Mouse (Mus musculus) heart, adult 2 months (tissue): ENCODE measurements around the gene Chrna9. TPM values are rescaled to one million over a fixed set of nuclear protein-coding genes. Genes with fewer than 3 reads are reported as not detected.

Source experiments
- DNase-seq, 2 experiments: peaks; one replicate each; pipeline ENCODE4 v3.0.0; 2021
- H3K27ac ChIP-seq: fragments of 200-600 bp; 2 replicates; pipeline ENCODE4 v1.8.1; 2022
- H3K27me3 ChIP-seq: fragments of 200-500 bp; 2 replicates; pipeline ENCODE4 v1.6.1; 2012; ENCODE audit warnings: mild to moderate bottlenecking, low read length, inconsistent platforms, mixed read lengths; ENCODE audit not compliant: control insufficient read depth, insufficient read depth
- H3K36me3 ChIP-seq: fragments of 200-500 bp; 2 replicates; pipeline ENCODE4 v1.6.1; 2012; ENCODE audit warnings: low read length, inconsistent platforms; ENCODE audit not compliant: control insufficient read depth, insufficient read depth
- H3K4me1 ChIP-seq: fragments of 200-500 bp; 2 replicates; pipeline ENCODE4 v1.6.1; 2011; ENCODE audit warnings: low read length; ENCODE audit not compliant: control insufficient read depth, insufficient read depth
- H3K4me3 ChIP-seq: fragments of 200-600 bp; 2 replicates; pipeline ENCODE4 v1.8.1; 2022
- H3K79me2 ChIP-seq: fragments of 200-500 bp; replicated peaks from 2 replicates; pipeline ENCODE4 v1.6.1; 2012; ENCODE audit warnings: mild to moderate bottlenecking, inconsistent platforms, low read length, moderate library complexity, mixed read lengths; ENCODE audit not compliant: control insufficient read depth, insufficient read depth
- H3K9ac ChIP-seq: fragments of 200-500 bp; 2 replicates; pipeline ENCODE4 v1.6.1; 2012; ENCODE audit warnings: low read depth, mild to moderate bottlenecking, control low read depth, inconsistent platforms, low read length, mixed read lengths
- CTCF ChIP-seq: fragments of 200-600 bp; IDR thresholded peaks from 2 replicates; pipeline ENCODE4 v1.8.1; 2022; ENCODE audit warnings: antibody characterized with exemption, mild to moderate bottlenecking, moderate library complexity
- EP300 ChIP-seq: fragments of 200-500 bp; IDR thresholded peaks from 2 replicates; pipeline ENCODE4 v1.6.1; 2011; ENCODE audit warnings: low read depth, low read length, control low read depth; ENCODE audit not compliant: insufficient read depth
- POLR2A ChIP-seq: fragments of 200-500 bp; IDR thresholded peaks from 2 replicates; pipeline ENCODE4 v1.6.1; 2011; ENCODE audit warnings: mild to moderate bottlenecking, low read depth, low read length, control low read depth; ENCODE audit not compliant: insufficient read depth
- WGBS: fragments of 180-500 bp; shearing (Covaris S2); methylation state at CpG from one replicate; pipeline ENCODE4 v1.1.7; 2018; 5-methylcytosine and 5-hydroxymethylcytosine counted together
- intact Hi-C: fragments of 180-260 bp; cut with DNase I; formaldehyde crosslinking; loops from one replicate; pipeline ENCODE4 v1.15.1; 2025
- polyA plus RNA-seq: library from polyadenylated mRNA; depleted of rRNA; stranded (reverse); fragments of >200 nt; gene quantifications from 2 replicates; pipeline ENCODE4 v1.2.3, GENCODE M21; 2012
- total RNA-seq, 2 experiments: library from RNA; stranded (reverse); gene quantifications; 2 replicates each; pipeline ENCODE4 v1.2.3; 2021

Chrna9 gene
- total and polyA plus RNA-seq, 3 experiments = 0.18 to 0.52 TPM; not detected in 1

DNA sequence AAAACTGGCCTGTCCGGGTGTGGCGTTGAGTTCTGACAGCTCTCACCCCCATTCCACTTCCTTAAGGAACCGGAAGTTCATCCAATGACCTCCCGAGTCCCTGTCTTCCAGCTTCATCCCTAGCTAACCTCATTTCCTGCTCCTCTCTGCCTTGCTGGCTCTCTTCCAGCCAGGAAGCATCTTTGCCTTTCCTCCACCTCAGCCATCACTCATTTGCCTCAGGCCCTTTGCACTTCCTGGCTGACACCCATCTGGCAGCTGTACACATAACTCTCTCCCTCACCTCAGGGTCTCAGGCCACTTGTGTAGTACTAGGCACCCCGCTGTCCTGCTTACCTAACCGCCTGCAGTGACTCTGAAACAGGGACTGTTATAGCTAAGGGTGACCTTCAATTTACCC lies 59.9 kb downstream of the Chrna9 start:
- Histone ChIP-seq H3K4me3 (no peak overlapping the region), H3K4me1 (no peaks in the 10 kb centered on the region), H3K36me3 (no peaks in the 10 kb centered on the region), H3K9ac (no peak overlapping the region), H3K79me2 (no peaks in the 10 kb centered on the region), H3K27me3 (no peaks in the 10 kb centered on the region), H3K27ac (no peak overlapping the region)
- DNase-seq = no peak
- TF ChIP-seq POLR2A (no peak), EP300 (no peak), CTCF (no peak)
- 49% methylated on average over 6 of the region's 6 CpGs for WGBS
- intact Hi-C loops = no loop called here

DNA sequence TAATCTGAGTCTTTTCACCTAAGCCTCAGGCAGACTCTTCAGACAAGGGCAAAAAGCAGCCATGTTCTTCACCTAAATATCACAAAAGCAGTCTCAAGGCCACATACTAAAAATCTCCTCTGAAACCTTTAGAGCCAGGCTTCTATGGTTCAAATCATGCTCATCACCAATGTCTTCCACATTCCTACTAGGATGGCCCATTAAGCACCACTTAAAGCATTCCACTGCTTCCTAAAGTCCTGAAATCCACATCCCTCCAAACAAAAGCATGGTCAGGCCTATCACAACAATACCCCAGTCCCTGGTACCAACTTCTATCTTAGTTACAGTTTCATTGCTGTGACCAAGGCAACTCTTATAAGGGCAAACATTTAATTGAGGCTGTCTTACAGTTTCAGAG lies 63.1 kb downstream of the Chrna9 start:
- intact Hi-C loops = no loop called here
- DNase-seq = no peak
- H3K27ac ChIP-seq = no peak overlapping the region

DNA sequence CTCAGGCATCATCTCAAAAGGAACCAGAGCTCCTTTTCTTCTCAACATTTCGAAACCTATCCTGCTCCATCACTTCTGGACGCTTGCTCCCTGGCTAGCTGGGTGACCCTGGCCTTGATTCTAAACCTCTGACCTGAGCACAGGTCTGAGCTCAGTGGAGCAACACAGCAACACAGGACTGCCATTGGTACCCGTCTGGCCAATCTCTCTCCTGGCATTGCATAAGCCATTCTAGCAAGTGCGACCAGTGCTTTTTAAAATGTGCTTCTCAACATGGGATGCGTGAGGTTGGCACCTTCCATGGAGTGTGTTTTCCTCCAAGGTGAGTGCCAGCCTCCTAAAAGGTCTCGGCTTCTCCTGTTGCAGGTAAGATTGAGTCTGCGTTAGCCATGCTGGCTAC lies 64.4 kb downstream of the Chrna9 start:
- no peak for DNase-seq
- no peaks in the 10 kb centered on the region for H3K27me3 ChIP-seq
- H3K4me3 ChIP-seq = no peak overlapping the region
- intact Hi-C loops = no loop called here
- H3K9ac ChIP-seq = no peak overlapping the region
- H3K79me2 ChIP-seq = no peaks in the 10 kb centered on the region
- TF ChIP-seq CTCF (no peak), POLR2A (no peak), EP300 (no peak)
- no peaks in the 10 kb centered on the region for H3K4me1 ChIP-seq
- no peak overlapping the region for H3K27ac ChIP-seq
- WGBS = 78% methylated on average over 7 of the region's 7 CpGs
- H3K36me3 ChIP-seq = no peaks in the 10 kb centered on the region

More for the DNA sequence above, 63.1 kb downstream of the Chrna9 start:
- no peaks in the 10 kb centered on the region for H3K79me2 ChIP-seq
- no peaks in the 10 kb centered on the region for H3K36me3 ChIP-seq
- TF ChIP-seq EP300 (no peak), CTCF (no peak), POLR2A (no peak)
- no peak overlapping the region for H3K9ac ChIP-seq
- H3K4me1 ChIP-seq = no peaks in the 10 kb centered on the region
- no peaks in the 10 kb centered on the region for H3K27me3 ChIP-seq
- H3K4me3 ChIP-seq = no peak overlapping the region

DNA sequence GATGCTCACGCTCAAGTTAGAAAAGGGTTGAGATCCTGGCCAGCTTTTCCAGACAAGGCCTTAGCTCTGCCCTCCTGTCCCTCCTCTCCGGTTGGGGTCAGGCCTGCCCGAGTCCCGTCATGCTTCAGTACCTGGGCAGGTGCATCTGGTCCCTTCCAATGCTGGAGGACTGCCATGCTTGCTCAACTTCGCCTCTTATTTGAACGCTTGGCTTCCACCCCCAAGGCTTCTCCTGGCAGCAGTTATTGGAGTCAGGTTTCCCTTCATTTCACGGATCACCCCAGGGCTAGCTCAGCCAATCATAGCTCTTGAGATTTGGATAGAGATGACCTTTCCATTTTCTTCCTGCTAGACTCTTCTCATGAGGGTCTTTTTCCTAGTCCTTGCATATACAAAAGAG lies 65.4 kb downstream of the Chrna9 start:
- WGBS = 80% methylated on average over 7 of the region's 7 CpGs
- no peak overlapping the region for H3K9ac ChIP-seq
- H3K4me3 ChIP-seq = no peak overlapping the region
- H3K36me3 ChIP-seq = no peaks in the 10 kb centered on the region
- intact Hi-C loops = no loop called here
- H3K79me2 ChIP-seq = no peaks in the 10 kb centered on the region
- no peaks in the 10 kb centered on the region for H3K4me1 ChIP-seq
- H3K27ac ChIP-seq = no peak overlapping the region
- no peak for DNase-seq
- H3K27me3 ChIP-seq = no peaks in the 10 kb centered on the region
- TF ChIP-seq CTCF (no peak), EP300 (no peak), POLR2A (no peak)

DNA sequence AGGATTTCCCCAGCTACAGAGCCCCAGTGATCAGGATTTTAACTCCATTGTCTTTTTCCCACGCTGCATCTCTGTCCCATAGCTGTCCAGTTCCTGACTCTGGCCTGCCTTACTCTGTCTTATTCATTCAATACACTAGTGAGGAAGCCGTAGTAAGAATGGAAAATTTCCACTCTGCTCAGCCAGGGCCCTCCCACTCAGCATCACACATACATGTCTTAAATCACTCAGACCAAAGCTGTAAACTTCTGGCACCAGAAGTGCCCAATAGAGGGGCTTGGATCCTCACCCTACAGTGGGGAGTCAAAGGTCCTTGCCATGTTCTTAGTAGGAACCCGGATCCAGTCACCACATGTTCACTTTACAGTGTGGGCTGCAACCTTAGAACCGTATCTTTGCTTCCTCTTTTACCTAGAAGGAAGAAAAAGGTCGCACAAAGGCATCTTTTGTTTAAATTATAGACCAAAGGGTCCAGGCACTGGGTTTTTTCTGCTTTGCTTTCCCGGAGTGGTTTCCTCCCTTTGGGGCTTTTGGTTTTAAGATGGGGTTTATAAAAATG lies 65.9 kb downstream of the Chrna9 start:
- no peak for TF ChIP-seq POLR2A
- no peak for TF ChIP-seq CTCF
- no peak for TF ChIP-seq EP300
- Histone ChIP-seq H3K36me3 (no peaks in the 10 kb centered on the region), H3K4me3 (no peak overlapping the region), H3K79me2 (no peaks in the 10 kb centered on the region), H3K27me3 (no peaks in the 10 kb centered on the region), H3K9ac (no peak overlapping the region), H3K27ac (no peak overlapping the region), H3K4me1 (no peaks in the 10 kb centered on the region)
- 35% methylated on average over 6 of the region's 6 CpGs for WGBS
- no peak for DNase-seq
- intact Hi-C loops = no loop called here

DNA sequence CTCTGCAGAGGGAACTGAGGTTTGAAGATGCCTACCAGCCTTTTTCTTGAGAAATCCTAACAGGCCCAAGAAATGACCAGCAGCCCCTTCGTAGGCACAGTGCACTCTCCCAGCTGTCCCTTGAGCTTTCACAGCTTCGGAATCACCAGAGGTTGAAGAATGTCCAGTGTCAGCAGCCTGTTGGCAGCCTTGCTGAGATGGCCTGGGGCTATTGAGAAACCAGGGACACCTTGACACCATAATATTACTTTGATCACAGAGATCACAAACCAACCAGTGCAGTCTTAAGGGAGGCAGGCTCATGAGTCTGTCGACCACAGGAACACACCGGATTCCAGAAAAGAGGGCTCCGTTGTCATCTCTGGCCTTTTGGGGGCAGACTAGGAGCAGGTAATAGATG lies 66.5 kb downstream of the Chrna9 start:
- H3K9ac ChIP-seq = no peak overlapping the region
- H3K36me3 ChIP-seq = no peaks in the 10 kb centered on the region
- TF ChIP-seq CTCF = no peak
- TF ChIP-seq POLR2A = no peak
- no peak for TF ChIP-seq EP300
- WGBS = 73% methylated on average over 5 of the region's 5 CpGs
- H3K27me3 ChIP-seq = no peaks in the 10 kb centered on the region
- no peak overlapping the region for H3K4me3 ChIP-seq
- H3K27ac ChIP-seq = no peak overlapping the region
- H3K4me1 ChIP-seq = no peaks in the 10 kb centered on the region
- intact Hi-C loops = no loop called here
- no peak for DNase-seq
- H3K79me2 ChIP-seq = no peaks in the 10 kb centered on the region
